Mouse (Mus musculus) limb, embryonic 11.5 days (tissue): ENCODE results near the gene Klf5. TPM values are rescaled to one million over a fixed set of nuclear protein-coding genes. Genes with fewer than 3 reads are reported as not detected.

Experiments
- ATAC-seq: fragments of 200-750 bp; cut with Nextera tagmentation; 2 replicates; pipeline ENCODE4 v1.8.0; 2017; ENCODE audit warnings: low read depth; ENCODE audit not compliant: insufficient number of reproducible peaks, low FRiP score, low TSS enrichment
- DNase-seq: peaks from one replicate; pipeline ENCODE4 v3.0.0-alpha.2; 2015; ENCODE audit warnings: low spot score
- H3K27ac ChIP-seq: fragments of 300-500 bp; sonication (generic); replicated peaks from 2 replicates; pipeline ENCODE4 v1.5.1; 2014; ENCODE audit warnings: low read depth, mild to moderate bottlenecking, low read length
- H3K27me3 ChIP-seq: fragments of 300-500 bp; sonication (generic); 2 replicates; pipeline ENCODE4 v1.6.1; 2014; ENCODE audit warnings: mild to moderate bottlenecking, low read length, mixed read lengths; ENCODE audit not compliant: control insufficient read depth, insufficient read depth
- H3K36me3 ChIP-seq: fragments of 300-500 bp; sonication (generic); 2 replicates; pipeline ENCODE4 v1.6.1; 2014; ENCODE audit warnings: mild to moderate bottlenecking, low read length, moderate library complexity, mixed read lengths; ENCODE audit not compliant: control insufficient read depth, insufficient read depth
- H3K4me1 ChIP-seq: fragments of 300-500 bp; sonication (generic); 2 replicates; pipeline ENCODE4 v1.6.1; 2014; ENCODE audit warnings: low read length, mixed read lengths; ENCODE audit not compliant: control insufficient read depth, insufficient read depth
- H3K4me2 ChIP-seq: fragments of 300-500 bp; sonication (generic); 2 replicates; pipeline ENCODE4 v1.6.1; 2014; ENCODE audit warnings: low read depth, mild to moderate bottlenecking, moderate library complexity; ENCODE audit not compliant: severe bottlenecking
- H3K4me3 ChIP-seq: fragments of 300-500 bp; sonication (generic); 2 replicates; pipeline ENCODE4 v1.5.1; 2014; ENCODE audit warnings: low read depth, low read length
- H3K9ac ChIP-seq: fragments of 300-500 bp; sonication (generic); 2 replicates; pipeline ENCODE4 v1.6.1; 2014; ENCODE audit warnings: mild to moderate bottlenecking, low read length
- H3K9me3 ChIP-seq: fragments of 300-500 bp; sonication (generic); 2 replicates; pipeline ENCODE4 v1.6.1; 2016; ENCODE audit warnings: low read length; ENCODE audit not compliant: control insufficient read depth
- WGBS: fragments of 180-500 bp; shearing (Covaris S2); extraction: QIAGEN DNeasy Blood & Tissue Kit; methylation state at CpG from one replicate; pipeline ENCODE4 v1.1.7; 2014; 5-methylcytosine and 5-hydroxymethylcytosine counted together
- polyA plus RNA-seq: library from polyadenylated mRNA; unstranded; fragments of >200 nt; fragmentation: Nextera tagmentation; extraction: Ambion mirVana; gene quantifications from 2 replicates; pipeline ENCODE4 v1.2.1, GENCODE M21; 2014

Klf5 gene
- polyA plus RNA-seq: 3.7 and 3.9 TPM in 2 replicates

DNA sequence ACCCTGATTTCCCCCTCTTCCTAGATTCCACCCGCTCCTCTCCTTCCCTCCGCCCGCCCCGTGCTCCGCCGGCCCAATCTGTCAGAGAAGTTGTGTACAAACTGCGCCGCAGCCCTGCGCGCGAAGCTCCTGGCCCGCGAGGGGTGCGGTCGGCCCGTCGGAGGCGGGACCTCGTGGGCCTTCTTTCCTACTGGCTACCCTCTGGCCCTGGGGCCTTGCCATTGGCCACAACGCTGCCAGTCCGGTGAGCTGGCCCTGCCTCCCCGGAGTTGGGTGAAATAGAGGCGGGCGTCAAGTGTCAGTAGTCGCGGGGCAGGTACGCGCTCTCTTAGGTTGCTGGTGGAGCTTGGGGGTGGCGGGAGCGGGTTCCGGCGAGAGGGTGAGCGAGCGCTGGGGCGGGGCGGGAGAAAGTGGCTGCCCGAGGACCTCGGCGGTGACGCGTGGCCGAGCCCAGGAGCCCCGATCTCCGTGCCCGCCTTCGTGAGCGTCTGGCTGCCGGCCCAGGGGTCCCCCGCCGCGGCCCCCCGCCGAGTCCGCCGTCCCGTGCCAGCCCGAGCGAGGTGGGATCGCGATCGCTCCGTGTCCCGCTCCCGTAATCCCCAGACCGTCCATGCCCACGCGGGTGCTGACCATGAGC is at the start of gene Klf5:
Gene Klf5, plus strand, starts transcription at position 307 of the 637 bp plus-strand sequence.
- ATAC-seq (peak; percentile 97), DNase-seq (peak; percentile 92)
- H3K36me3 ChIP-seq: no peaks in the 10 kb centered on the region
- H3K9ac ChIP-seq: peak within 1 kb of the TSS; percentile 55
- WGBS: under 1% methylated on average over 45 of the region's 67 CpGs
- H3K4me3 ChIP-seq: peak within 1 kb of the TSS; percentile 65
- H3K4me2 ChIP-seq: peak within 1 kb of the TSS; percentile 93
- 0 out of 2 replicates have a peak within 1 kb of the TSS, but pooled peaks have one; percentile 4 for H3K27ac ChIP-seq
- H3K27me3 ChIP-seq: peaks cover 4% of the 10 kb centered on the region; the same call in 1 of the 2 replicates
- H3K9me3 ChIP-seq: no peaks in the 10 kb centered on the region
- no peaks in the 10 kb centered on the region for H3K4me1 ChIP-seq

DNA sequence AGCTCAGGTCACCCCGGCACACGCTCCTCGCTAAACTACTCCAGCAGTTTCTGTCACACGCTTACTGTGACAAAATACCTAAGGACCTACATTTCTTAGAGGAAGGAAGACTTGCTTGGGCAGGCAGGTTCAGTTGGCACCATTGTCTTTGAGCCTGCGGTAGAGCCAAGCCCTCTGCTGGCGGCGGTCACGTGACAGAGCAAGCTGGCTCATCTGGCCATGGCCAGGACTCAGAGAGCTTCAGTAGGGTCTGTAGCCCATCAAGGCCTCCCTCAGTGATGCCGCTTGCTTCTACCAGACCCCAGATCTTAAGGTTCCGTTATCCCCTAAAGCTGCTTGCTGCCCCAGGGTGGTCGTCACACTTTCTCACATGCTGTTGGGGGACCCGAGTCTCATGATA is 36.5 kb upstream of the Klf5 start:
- H3K27ac ChIP-seq: no peak overlapping the region
- H3K9me3 ChIP-seq: no peaks in the 10 kb centered on the region
- no peak overlapping the region for H3K9ac ChIP-seq
- H3K36me3 ChIP-seq: no peaks in the 10 kb centered on the region
- H3K4me1 ChIP-seq: no peaks in the 10 kb centered on the region
- H3K27me3 ChIP-seq: no peaks in the 10 kb centered on the region
- DNase-seq: no peak
- no peak overlapping the region for H3K4me3 ChIP-seq
- no peak overlapping the region for H3K4me2 ChIP-seq
- 95% methylated on average over 12 of the region's 12 CpGs for WGBS
- ATAC-seq: no peak

DNA sequence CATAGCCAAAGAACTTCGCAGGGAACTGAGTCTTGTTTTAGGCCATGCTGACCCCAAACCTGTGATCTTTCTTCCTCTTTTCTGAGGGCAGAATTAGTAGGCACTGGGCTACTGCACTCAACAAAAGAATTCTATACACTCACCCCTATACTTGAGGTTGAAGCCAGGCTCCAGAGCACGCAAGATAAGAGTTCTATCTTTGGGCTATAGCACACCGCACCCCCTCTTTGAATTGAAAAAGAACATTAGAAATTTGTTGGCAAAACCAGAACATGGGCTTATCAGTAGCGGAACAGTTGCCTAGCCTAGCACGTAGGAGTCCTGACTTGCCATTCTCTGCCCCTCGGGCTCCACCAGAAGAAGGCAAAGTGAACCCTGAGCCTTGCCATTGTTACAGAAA is 34.7 kb upstream of the Klf5 start:
- DNase-seq: no peak
- H3K4me1 ChIP-seq: no peaks in the 10 kb centered on the region
- no peaks in the 10 kb centered on the region for H3K27me3 ChIP-seq
- no peak overlapping the region for H3K27ac ChIP-seq
- no peak for ATAC-seq
- no peaks in the 10 kb centered on the region for H3K36me3 ChIP-seq
- WGBS: 93% methylated on average over 6 of the region's 6 CpGs
- no peak overlapping the region for H3K4me2 ChIP-seq
- H3K9ac ChIP-seq: no peak overlapping the region
- no peak overlapping the region for H3K4me3 ChIP-seq
- no peaks in the 10 kb centered on the region for H3K9me3 ChIP-seq

DNA sequence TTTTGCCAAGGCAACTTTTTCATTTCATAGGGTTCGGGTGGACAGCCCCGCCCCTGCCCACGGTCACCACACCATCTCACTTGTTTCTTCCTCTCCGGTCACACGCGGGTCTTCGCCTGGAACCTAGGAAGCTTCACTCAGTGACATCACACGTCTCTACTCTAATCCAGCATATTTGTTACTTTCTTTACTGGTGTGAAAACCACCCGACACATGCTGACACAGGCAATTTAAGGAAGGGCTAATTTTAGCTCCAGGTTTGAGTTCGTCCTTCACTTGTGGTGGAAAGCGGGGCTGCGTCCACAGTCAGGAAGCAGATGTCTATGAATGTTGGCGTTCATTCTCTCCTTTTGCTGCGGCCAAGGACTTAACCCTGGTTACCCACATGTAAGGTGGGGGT is 32.7 kb upstream of the Klf5 start:
- H3K4me1 ChIP-seq: no peaks in the 10 kb centered on the region
- H3K36me3 ChIP-seq: no peaks in the 10 kb centered on the region
- DNase-seq (no peak), ATAC-seq (no peak)
- no peak overlapping the region for H3K4me3 ChIP-seq
- 93% methylated on average over 14 of the region's 14 CpGs for WGBS
- no peak overlapping the region for H3K9ac ChIP-seq
- no peaks in the 10 kb centered on the region for H3K27me3 ChIP-seq
- H3K27ac ChIP-seq: no peak overlapping the region
- H3K4me2 ChIP-seq: no peak overlapping the region
- no peaks in the 10 kb centered on the region for H3K9me3 ChIP-seq

DNA sequence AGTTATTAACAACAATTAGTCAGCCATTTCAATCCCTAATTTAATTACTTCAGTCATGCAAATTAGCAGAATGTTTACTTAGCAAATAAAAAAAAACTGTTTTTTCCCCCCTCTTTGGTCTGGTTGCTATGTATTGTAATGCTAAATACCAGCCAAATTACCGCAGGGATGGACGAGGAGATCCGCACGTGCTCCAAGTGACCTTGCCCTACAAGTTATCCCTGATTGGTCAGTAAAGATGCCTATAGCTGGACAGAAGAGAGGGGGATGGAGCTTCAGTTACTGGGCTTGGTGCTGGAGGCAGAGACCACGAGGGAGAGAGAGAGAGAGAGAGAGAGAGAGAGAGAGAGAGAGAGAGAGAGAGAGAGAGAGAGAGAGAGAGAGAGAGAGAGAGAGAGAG is 31.7 kb upstream of the Klf5 start:
- Histone ChIP-seq H3K27me3 (no peaks in the 10 kb centered on the region), H3K4me1 (no peaks in the 10 kb centered on the region), H3K36me3 (no peaks in the 10 kb centered on the region), H3K9me3 (no peaks in the 10 kb centered on the region), H3K4me3 (no peak overlapping the region), H3K9ac (no peak overlapping the region), H3K4me2 (no peak overlapping the region), H3K27ac (no peak overlapping the region)
- 75% methylated on average over 5 of the region's 5 CpGs for WGBS
- ATAC-seq (no peak), DNase-seq (no peak)

DNA sequence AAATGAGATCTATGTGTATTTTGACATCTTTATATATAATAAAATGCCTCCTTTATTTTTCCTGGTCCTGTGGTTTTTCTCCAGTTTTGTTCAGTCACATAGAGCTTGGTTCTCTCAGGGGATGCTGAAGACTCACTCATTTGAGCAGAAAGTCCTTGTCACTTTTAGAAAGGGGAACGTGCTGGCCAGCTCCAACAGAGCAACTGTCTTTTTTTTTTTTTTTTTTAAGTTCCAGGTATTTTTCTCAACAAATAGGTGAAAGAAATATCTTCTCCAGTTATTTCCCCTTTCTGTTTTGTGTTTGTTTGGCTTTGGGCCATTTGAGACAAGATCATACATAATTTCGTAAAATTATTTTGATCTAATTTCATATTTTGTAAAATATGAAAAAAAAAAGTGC is 24.4 kb upstream of the Klf5 start:
- H3K9ac ChIP-seq: no peak overlapping the region
- ATAC-seq: no peak
- no peak overlapping the region for H3K4me2 ChIP-seq
- no peaks in the 10 kb centered on the region for H3K36me3 ChIP-seq
- no peak overlapping the region for H3K4me3 ChIP-seq
- 82% methylated on average over 2 of the region's 2 CpGs for WGBS
- DNase-seq: no peak
- H3K4me1 ChIP-seq: 0 out of 2 replicates have a peak, but pooled peaks cover 4% of the 10 kb centered on the region
- H3K27me3 ChIP-seq: no peaks in the 10 kb centered on the region
- H3K9me3 ChIP-seq: no peaks in the 10 kb centered on the region
- H3K27ac ChIP-seq: no peak overlapping the region

DNA sequence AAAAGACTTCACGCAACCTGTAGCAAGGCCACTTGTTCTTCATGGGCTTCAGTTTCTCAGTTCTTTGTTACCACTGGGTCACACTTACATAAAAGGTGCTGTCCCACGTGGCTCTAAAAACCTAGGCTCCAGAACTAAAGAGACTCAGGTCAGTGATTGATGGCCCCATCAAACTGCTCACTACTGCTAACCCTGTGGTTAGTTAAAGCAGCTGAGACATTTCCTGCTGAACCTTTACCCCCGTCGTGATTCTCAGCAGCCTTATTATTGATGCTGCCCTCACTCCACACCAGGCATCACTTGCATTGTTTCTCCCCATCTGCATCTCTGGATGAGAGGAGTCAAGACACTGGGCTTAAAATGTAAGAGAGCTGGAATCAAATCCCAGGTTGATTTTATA is 22.7 kb upstream of the Klf5 start:
- no peaks in the 10 kb centered on the region for H3K9me3 ChIP-seq
- no peaks in the 10 kb centered on the region for H3K27me3 ChIP-seq
- no peak overlapping the region for H3K27ac ChIP-seq
- H3K4me2 ChIP-seq: no peak overlapping the region
- no peaks in the 10 kb centered on the region for H3K36me3 ChIP-seq
- ATAC-seq (no peak), DNase-seq (no peak)
- H3K4me1 ChIP-seq: 0 out of 2 replicates have a peak, but pooled peaks cover 4% of the 10 kb centered on the region
- 10% methylated on average over 4 of the region's 4 CpGs for WGBS
- H3K4me3 ChIP-seq: no peak overlapping the region
- no peak overlapping the region for H3K9ac ChIP-seq

DNA sequence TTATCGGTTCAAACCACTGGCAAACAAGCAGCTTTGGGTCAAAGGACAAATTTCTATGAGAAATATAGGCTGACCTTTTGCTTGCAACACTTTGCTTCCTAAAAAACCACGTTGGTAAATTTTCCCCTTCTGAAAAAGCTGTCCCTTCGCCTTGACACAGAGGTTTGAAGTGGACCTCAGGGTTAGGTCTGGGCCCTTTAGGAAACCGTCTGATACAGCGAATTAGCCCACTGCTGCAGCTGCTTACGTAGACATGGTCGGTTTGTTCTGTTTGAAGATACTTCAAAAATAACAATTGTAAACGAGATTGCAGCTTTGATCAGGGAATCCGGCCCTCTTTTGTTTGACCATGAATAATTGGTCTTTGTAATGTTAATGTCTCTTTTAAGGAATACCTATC is 20.2 kb upstream of the Klf5 start:
- 25% methylated on average over 9 of the region's 9 CpGs for WGBS
- ATAC-seq (no peak), DNase-seq (no peak)
- Histone ChIP-seq H3K4me1 (0 out of 2 replicates have a peak, but pooled peaks cover 4% of the 10 kb centered on the region), H3K27me3 (no peaks in the 10 kb centered on the region), H3K9ac (no peak overlapping the region), H3K4me3 (no peak overlapping the region), H3K9me3 (no peaks in the 10 kb centered on the region), H3K27ac (no peak overlapping the region), H3K4me2 (no peak overlapping the region), H3K36me3 (no peaks in the 10 kb centered on the region)
